Mouse (Mus musculus) kidney, adult 2 months (tissue): ENCODE data around the gene Foxn1. TPM values are rescaled to one million over a fixed set of nuclear protein-coding genes. Genes with fewer than 3 reads are reported as not detected.

ENCODE experiments used
- DNase-seq: peaks from one replicate; pipeline ENCODE4 v3.0.0; 2021
- H3K27ac ChIP-seq: fragments of 200-500 bp; 2 replicates; pipeline ENCODE4 v1.5.1; 2012; ENCODE audit warnings: low read depth, low read length, control low read depth, inconsistent platforms; ENCODE audit not compliant: insufficient read depth
- H3K27me3 ChIP-seq: fragments of 200-500 bp; replicated peaks from 2 replicates; pipeline ENCODE4 v1.6.1; 2012; ENCODE audit warnings: mild to moderate bottlenecking, moderate library complexity, low read length, inconsistent platforms; ENCODE audit not compliant: control insufficient read depth, insufficient read depth
- H3K36me3 ChIP-seq: fragments of 200-500 bp; 2 replicates; pipeline ENCODE4 v1.6.1; 2012; ENCODE audit warnings: mild to moderate bottlenecking, moderate library complexity, low read length, inconsistent platforms; ENCODE audit not compliant: control insufficient read depth, insufficient read depth
- H3K4me1 ChIP-seq: fragments of 200-500 bp; 2 replicates; pipeline ENCODE4 v1.6.1; 2011; ENCODE audit warnings: low read length; ENCODE audit not compliant: control insufficient read depth, insufficient read depth
- H3K4me3 ChIP-seq: fragments of 200-500 bp; 2 replicates; pipeline ENCODE4 v1.5.1; 2011; ENCODE audit warnings: mild to moderate bottlenecking, low read depth, low read length, control low read depth; ENCODE audit not compliant: insufficient read depth
- CTCF ChIP-seq: fragments of 200-500 bp; conservative IDR thresholded peaks from 2 replicates; pipeline ENCODE4 v1.5.1; 2011; ENCODE audit warnings: low read depth, mild to moderate bottlenecking, control low read depth, low read length, moderate library complexity, mixed read lengths; ENCODE audit not compliant: insufficient read depth, insufficient read length
- POLR2A ChIP-seq: fragments of 200-500 bp; IDR thresholded peaks from one replicate; pipeline ENCODE4 v1.6.1; 2011; ENCODE audit warnings: low read depth, low read length, control low read depth
- WGBS: fragments of 180-500 bp; shearing (Covaris S2); methylation state at CpG from one replicate; pipeline ENCODE4 v1.1.7; 2018; 5-methylcytosine and 5-hydroxymethylcytosine counted together
- polyA plus RNA-seq: library from polyadenylated mRNA; depleted of rRNA; stranded (reverse); fragments of >200 nt; gene quantifications from 2 replicates; pipeline ENCODE4 v1.2.3, GENCODE M21; 2012

Foxn1 gene
- polyA plus RNA-seq, 1 experiment = 0.05 TPM

GRCm38 (mm10) chr11:78400936-78401335, 14.6 kb upstream of the Foxn1 start:
- 51% methylated on average over 3 of the region's 3 CpGs for WGBS
- peaks cover 11% of the 10 kb centered on the region; the same call in 1 of the 2 replicates for H3K4me1 ChIP-seq
- H3K27me3 ChIP-seq = no peaks in the 10 kb centered on the region
- no peak for DNase-seq
- H3K36me3 ChIP-seq = no peaks in the 10 kb centered on the region; the same call in 1 of the 2 replicates
- peak overlapping the region; percentile 43; the same call in 1 of the 2 replicates for H3K27ac ChIP-seq
- no peak overlapping the region for H3K4me3 ChIP-seq
- TF ChIP-seq POLR2A (no peak), CTCF (no peak)

DNA sequence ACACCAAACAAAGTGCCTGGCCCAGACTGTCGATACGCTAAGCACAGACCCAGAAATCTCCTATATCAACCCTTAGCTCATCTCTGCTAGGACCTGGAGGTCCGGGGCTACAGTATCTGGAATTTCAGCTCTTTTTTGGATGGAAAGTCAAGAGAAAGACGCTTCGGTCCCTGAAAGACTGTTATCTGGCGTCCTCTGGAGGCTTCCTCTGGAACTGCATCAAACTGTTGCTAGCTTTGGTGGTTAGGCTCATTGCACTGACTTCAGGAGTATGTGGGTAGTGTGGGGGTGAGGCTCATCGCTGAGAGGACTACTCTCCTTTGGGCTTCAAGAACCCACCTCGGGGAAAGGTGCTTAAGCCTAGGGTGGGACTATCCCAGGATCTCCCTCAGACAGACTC, 13.3 kb upstream of the Foxn1 start:
- Histone ChIP-seq H3K27me3 (no peaks in the 10 kb centered on the region), H3K4me3 (no peak overlapping the region), H3K27ac (no peak overlapping the region), H3K36me3 (no peaks in the 10 kb centered on the region; the same call in 1 of the 2 replicates), H3K4me1 (peaks cover 11% of the 10 kb centered on the region; the same call in 1 of the 2 replicates)
- TF ChIP-seq CTCF = peak; percentile 86
- TF ChIP-seq POLR2A = no peak
- 20% methylated on average over 8 of the region's 8 CpGs for WGBS
- DNase-seq = peak; percentile 62

- peaks cover 11% of the 10 kb centered on the region; the same call in 1 of the 2 replicates for H3K4me1 ChIP-seq
- H3K4me3 ChIP-seq = no peak overlapping the region
- H3K27me3 ChIP-seq = no peaks in the 10 kb centered on the region
- H3K27ac ChIP-seq = no peak overlapping the region
- no peak for TF ChIP-seq POLR2A
- no peak for TF ChIP-seq CTCF
- no peaks in the 10 kb centered on the region; the same call in 1 of the 2 replicates for H3K36me3 ChIP-seq
- 81% methylated on average over 6 of the region's 6 CpGs for WGBS
- no peak for DNase-seq
Observed at GRCm38 (mm10) chr11:78398212-78398611, 11.9 kb upstream of the Foxn1 start.

- H3K36me3 ChIP-seq = no peaks in the 10 kb centered on the region; the same call in 1 of the 2 replicates
- H3K27ac ChIP-seq = no peak overlapping the region
- H3K27me3 ChIP-seq = no peaks in the 10 kb centered on the region
- WGBS = 28% methylated on average over 18 of the region's 18 CpGs
- DNase-seq = peak; percentile 68
- H3K4me1 ChIP-seq = peaks cover 11% of the 10 kb centered on the region; the same call in 1 of the 2 replicates
- no peak overlapping the region for H3K4me3 ChIP-seq
- TF ChIP-seq POLR2A (no peak), CTCF (peak; percentile 69)
Observed at GRCm38 (mm10) chr11:78397397-78397796, 11.0 kb upstream of the Foxn1 start.

GRCm38 (mm10) chr11:78396950-78397349, 10.6 kb upstream of the Foxn1 start:
- Histone ChIP-seq H3K27me3 (no peaks in the 10 kb centered on the region), H3K4me1 (peaks cover 6% of the 10 kb centered on the region; the same call in 1 of the 2 replicates), H3K27ac (no peak overlapping the region), H3K4me3 (no peak overlapping the region), H3K36me3 (no peaks in the 10 kb centered on the region; the same call in 1 of the 2 replicates)
- DNase-seq = no peak
- no peak for TF ChIP-seq CTCF
- no peak for TF ChIP-seq POLR2A
- WGBS = 42% methylated on average over 11 of the region's 11 CpGs

DNA sequence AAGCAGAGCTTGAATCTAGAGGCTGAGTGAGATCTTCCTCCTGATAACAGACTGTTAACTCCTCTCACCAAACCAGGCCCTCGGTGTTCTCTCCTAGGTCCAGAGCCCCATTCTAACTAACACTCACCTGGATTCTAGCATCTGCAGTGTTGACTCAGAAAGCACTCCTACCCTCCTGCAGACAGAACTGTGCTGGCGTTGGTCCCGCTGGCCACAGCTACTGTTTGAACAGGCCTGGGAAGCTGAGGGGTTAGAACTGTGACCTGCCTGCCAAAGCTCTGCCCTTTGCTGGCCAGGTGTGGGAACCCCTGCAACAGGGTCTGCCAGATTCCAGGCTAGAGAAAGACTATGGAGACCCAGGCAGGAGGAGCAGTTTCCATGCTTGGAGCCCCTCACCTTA, 6.4 kb upstream of the Foxn1 start:
- Histone ChIP-seq H3K4me3 (no peak overlapping the region), H3K4me1 (no peaks in the 10 kb centered on the region), H3K27ac (no peak overlapping the region), H3K27me3 (no peaks in the 10 kb centered on the region), H3K36me3 (no peaks in the 10 kb centered on the region; the same call in 1 of the 2 replicates)
- no peak for DNase-seq
- WGBS = 84% methylated on average over 3 of the region's 3 CpGs
- no peak for TF ChIP-seq POLR2A
- TF ChIP-seq CTCF = no peak

- Histone ChIP-seq H3K27me3 (no peaks in the 10 kb centered on the region), H3K27ac (no peak overlapping the region), H3K4me3 (no peak overlapping the region), H3K36me3 (no peaks in the 10 kb centered on the region), H3K4me1 (no peaks in the 10 kb centered on the region)
- no peak for TF ChIP-seq POLR2A
- no peak for DNase-seq
- WGBS = 78% methylated on average over 10 of the region's 10 CpGs
Observed at GRCm38 (mm10) chr11:78385776-78386175, 582 bp downstream of the Foxn1 start.
